Mouse (Mus musculus): Measurements from ENCODE around the gene Phf24.

The Phf24 gene

DNA sequence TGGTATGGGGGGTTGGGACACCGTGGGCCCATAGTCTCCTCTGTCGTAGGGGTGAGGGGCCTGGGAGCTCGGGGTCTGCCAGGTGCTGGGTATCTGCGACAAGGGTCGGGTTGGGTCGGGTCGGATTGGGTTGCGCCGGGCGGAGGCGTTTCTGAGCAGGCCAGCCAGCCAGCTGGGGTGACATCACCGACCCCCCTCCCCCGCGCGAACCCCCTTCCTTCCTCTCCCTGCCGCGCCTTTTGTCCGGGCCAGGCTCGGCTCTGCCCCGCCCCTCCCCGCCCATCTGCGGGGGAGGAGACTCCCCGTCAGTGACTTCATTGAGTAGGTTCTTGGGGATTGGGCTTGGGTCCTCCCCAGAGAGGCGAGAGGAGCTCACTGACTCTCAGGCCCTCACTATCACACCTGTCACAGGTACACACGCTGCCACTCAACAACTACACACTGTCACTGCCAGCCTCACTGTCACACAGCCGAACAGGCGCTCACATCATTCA, 33.7 kb downstream of the Phf24 start:
- Histone ChIP-seq H3K27me3 (ENCODE audit: control insufficient read depth, insufficient read depth, low read length, poor library complexity, severe bottlenecking) (no peaks in the 10 kb centered on the region), H3K36me3 (ENCODE audit: control insufficient read depth, insufficient read depth, low read length, poor library complexity, severe bottlenecking) (no peaks in the 10 kb centered on the region)
- DNase-seq (ENCODE audit: low read depth, low spot score) = peak; percentile 95

DNA sequence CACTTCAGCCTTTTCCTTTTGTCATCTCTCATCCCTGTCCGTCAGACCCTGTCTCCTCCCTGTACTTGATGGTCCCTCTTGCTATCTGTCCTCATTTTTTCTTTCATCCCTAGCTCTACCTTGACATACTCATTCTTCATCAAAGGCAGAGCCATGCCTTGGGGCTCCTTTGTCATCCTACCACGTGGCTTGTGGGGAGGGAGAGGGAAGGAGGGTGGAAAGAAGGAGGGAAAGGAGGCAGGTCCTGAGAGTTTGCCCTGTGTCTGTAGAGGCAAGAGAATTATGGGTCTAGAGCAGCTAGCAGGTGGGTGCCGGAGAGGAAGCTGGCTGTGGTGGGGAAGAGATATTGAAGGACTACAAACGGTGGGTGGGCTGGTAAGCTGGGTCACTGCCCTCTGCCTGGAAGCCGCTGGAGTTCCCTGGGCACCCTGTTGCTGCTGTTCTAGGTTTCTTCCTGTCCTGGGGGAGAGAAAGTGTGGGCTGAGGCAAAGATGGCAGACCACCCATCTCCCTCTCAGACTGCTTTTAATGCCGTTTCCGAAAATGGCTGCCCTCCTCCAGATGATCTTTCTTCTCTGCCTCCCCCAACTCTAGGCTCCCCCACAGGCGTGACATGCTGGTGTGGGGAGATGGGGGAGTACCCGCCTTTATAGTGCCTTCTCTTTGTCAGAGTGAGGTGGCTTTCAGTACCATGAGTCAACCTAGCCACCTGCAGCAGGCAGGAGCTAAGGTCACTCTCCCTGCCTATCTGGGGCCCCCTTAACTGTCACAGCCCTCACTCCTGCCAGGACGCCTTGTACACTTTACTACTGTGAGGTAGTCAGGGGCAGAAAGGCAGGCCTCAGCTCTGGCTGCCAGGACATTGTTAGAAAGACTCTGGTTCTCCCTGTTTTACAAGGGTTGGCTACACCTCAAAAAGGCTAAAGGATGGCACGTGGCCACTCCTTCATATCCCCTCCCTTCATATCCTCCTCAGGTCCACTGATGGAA, 35.0 kb downstream of the Phf24 start:
- H3K27me3 ChIP-seq (ENCODE audit: control insufficient read depth, insufficient read depth, low read length, poor library complexity, severe bottlenecking) = no peaks in the 10 kb centered on the region
- no peaks in the 10 kb centered on the region for H3K36me3 ChIP-seq (ENCODE audit: control insufficient read depth, insufficient read depth, low read length, poor library complexity, severe bottlenecking)
- DNase-seq (ENCODE audit: low read depth, low spot score) = no peak

DNA sequence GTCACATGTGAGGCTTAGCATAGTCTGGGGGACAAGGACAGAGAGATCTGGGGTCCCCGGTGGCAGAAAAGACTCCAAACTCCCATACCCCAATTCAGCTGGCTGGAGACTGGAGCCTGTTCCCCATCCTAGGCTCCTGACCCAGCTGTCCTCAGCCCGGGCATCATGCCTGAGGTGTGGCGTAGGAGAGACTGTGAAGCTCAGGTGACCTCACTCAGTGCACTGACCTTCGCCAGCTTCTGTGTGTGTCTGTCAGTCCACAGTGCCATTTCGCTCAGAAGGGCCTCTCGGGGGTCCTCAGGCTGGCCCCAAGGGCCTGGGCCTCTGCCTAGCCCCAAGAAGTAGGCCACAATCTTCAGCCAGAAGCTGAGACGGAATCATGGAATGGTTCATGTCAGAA, 36.1 kb downstream of the Phf24 start:
- Histone ChIP-seq H3K27me3 (ENCODE audit: control insufficient read depth, insufficient read depth, low read length, poor library complexity, severe bottlenecking) (no peaks in the 10 kb centered on the region), H3K36me3 (ENCODE audit: control insufficient read depth, insufficient read depth, low read length, poor library complexity, severe bottlenecking) (no peaks in the 10 kb centered on the region; the same call in 1 of the 2 replicates)
- no peak for DNase-seq (ENCODE audit: low read depth, low spot score)

DNA sequence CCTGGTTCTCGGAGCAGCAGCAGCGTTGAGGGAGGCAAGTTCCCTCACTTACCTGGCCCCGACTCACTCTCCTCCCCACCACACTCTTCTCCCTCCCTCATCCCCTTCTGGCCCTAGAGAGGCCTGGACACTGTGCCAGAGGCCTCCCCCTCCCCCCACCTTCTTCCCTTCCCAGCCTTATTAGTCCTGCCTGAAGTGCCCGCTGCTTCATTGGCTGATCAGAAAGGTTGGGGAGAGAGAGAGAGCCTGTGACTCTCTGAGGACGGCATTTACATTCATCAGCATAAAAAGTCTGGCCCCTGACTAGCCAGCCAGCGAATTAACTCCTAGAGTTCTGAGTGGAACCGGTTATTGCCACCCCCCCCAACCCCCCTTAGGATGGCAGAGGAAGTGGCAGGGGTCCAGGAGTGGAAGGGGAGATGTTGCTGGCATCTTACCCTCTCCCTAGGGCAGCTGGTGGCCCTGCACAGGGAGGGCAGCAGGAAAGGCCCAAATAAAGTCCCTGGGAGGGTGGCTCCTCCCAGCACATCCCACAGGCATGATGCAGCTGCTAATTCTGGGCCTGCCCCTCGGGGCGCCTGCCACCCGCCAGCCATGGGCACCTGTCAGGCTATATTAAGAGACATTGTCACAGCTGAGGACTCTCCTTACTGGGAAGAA, 37.1 kb downstream of the Phf24 start:
- no peak for DNase-seq (ENCODE audit: low read depth, low spot score)
- H3K36me3 ChIP-seq (ENCODE audit: control insufficient read depth, insufficient read depth, low read length, poor library complexity, severe bottlenecking) = no peaks in the 10 kb centered on the region; the same call in 1 of the 2 replicates
- no peaks in the 10 kb centered on the region for H3K27me3 ChIP-seq (ENCODE audit: control insufficient read depth, insufficient read depth, low read length, poor library complexity, severe bottlenecking)

GRCm38 (mm10) chr4:42954297-42954696, 37.8 kb downstream of the Phf24 start:
- Histone ChIP-seq H3K36me3 (ENCODE audit: control insufficient read depth, insufficient read depth, low read length, poor library complexity, severe bottlenecking) (no peaks in the 10 kb centered on the region; the same call in 1 of the 2 replicates), H3K27me3 (ENCODE audit: control insufficient read depth, insufficient read depth, low read length, poor library complexity, severe bottlenecking) (no peaks in the 10 kb centered on the region)
- peak; percentile 51 for DNase-seq (ENCODE audit: low read depth, low spot score)

- no peaks in the 10 kb centered on the region for H3K27me3 ChIP-seq (ENCODE audit: control insufficient read depth, insufficient read depth, low read length, poor library complexity, severe bottlenecking)
- no peaks in the 10 kb centered on the region; the same call in 1 of the 2 replicates for H3K36me3 ChIP-seq (ENCODE audit: control insufficient read depth, insufficient read depth, low read length, poor library complexity, severe bottlenecking)
- DNase-seq (ENCODE audit: low read depth, low spot score) = no peak
These were observed 38.7 kb downstream of the Phf24 start for GRCm38 (mm10) chr4:42955200-42955599.

GRCm38 (mm10) chr4:42956581-42956980, 40.1 kb downstream of the Phf24 start:
- Histone ChIP-seq H3K27me3 (ENCODE audit: control insufficient read depth, insufficient read depth, low read length, poor library complexity, severe bottlenecking) (no peaks in the 10 kb centered on the region), H3K36me3 (ENCODE audit: control insufficient read depth, insufficient read depth, low read length, poor library complexity, severe bottlenecking) (no peaks in the 10 kb centered on the region; the same call in 1 of the 2 replicates)
- no peak for DNase-seq (ENCODE audit: low read depth, low spot score)

GRCm38 (mm10) chr4:42957306-42957705, 40.8 kb downstream of the Phf24 start:
- Histone ChIP-seq H3K27me3 (ENCODE audit: control insufficient read depth, insufficient read depth, low read length, poor library complexity, severe bottlenecking) (no peaks in the 10 kb centered on the region), H3K36me3 (ENCODE audit: control insufficient read depth, insufficient read depth, low read length, poor library complexity, severe bottlenecking) (no peaks in the 10 kb centered on the region; the same call in 1 of the 2 replicates)
- DNase-seq (ENCODE audit: low read depth, low spot score) = no peak

- no peaks in the 10 kb centered on the region; the same call in 1 of the 2 replicates for H3K36me3 ChIP-seq (ENCODE audit: control insufficient read depth, insufficient read depth, low read length, poor library complexity, severe bottlenecking)
- H3K27me3 ChIP-seq (ENCODE audit: control insufficient read depth, insufficient read depth, low read length, poor library complexity, severe bottlenecking) = no peaks in the 10 kb centered on the region
- DNase-seq (ENCODE audit: low read depth, low spot score) = no peak
These were observed 41.5 kb downstream of the Phf24 start for GRCm38 (mm10) chr4:42957979-42958378.

DNA sequence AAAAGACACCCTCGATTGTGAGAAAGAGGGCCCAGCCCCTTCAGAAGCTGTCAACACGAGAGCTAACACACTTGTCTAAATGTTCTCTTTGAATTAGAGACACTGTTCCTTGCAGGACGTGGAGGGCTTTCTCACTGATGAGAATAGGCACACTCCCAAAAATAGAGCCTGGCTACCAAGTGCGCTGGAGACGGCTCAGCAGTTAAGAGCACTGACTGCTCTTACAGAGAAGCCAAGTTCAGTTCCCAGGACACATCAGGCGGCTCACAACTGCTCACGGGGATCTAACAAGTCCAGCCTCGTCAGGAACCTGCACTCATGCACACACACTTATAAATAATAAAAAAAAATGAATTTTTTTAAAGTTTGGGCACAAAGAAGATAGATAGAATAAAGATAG, 42.5 kb downstream of the Phf24 start:
- DNase-seq (ENCODE audit: low read depth, low spot score) = no peak
- H3K27me3 ChIP-seq (ENCODE audit: control insufficient read depth, insufficient read depth, low read length, poor library complexity, severe bottlenecking) = no peaks in the 10 kb centered on the region
- H3K36me3 ChIP-seq (ENCODE audit: control insufficient read depth, insufficient read depth, low read length, poor library complexity, severe bottlenecking) = no peaks in the 10 kb centered on the region; the same call in 1 of the 2 replicates

- H3K27me3 ChIP-seq (ENCODE audit: control insufficient read depth, insufficient read depth, low read length, poor library complexity, severe bottlenecking) = no peaks in the 10 kb centered on the region
- no peaks in the 10 kb centered on the region; the same call in 1 of the 2 replicates for H3K36me3 ChIP-seq (ENCODE audit: control insufficient read depth, insufficient read depth, low read length, poor library complexity, severe bottlenecking)
- DNase-seq (ENCODE audit: low read depth, low spot score) = no peak
These were observed 42.9 kb downstream of the Phf24 start for GRCm38 (mm10) chr4:42959382-42959781.

GRCm38 (mm10) chr4:42961592-42961991, 45.1 kb downstream of the Phf24 start:
- peak; percentile 80 for DNase-seq (ENCODE audit: low read depth, low spot score)
- H3K27me3 ChIP-seq (ENCODE audit: control insufficient read depth, insufficient read depth, low read length, poor library complexity, severe bottlenecking) = no peaks in the 10 kb centered on the region

DNA sequence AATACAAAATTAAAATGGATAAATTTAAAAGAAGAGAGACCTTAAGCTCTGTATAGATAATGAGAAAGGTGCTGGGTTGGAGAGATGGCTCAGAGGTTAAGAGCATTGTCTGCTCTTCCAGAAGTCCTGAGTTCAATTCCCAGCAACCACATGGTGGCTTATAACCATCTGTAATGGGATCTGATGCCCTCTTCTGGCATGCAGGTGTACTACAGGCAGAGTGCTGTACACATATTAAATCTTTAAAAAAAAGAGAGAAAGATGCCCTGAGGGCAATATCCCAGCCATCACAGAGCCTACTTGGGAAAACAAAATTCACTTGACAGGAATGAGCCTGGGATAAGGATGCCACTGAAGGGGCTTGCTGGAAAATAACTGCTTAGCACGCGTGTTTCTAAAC, 47.0 kb downstream of the Phf24 start:
- Histone ChIP-seq H3K36me3 (ENCODE audit: control insufficient read depth, insufficient read depth, low read length, poor library complexity, severe bottlenecking) (no peaks in the 10 kb centered on the region), H3K27me3 (ENCODE audit: control insufficient read depth, insufficient read depth, low read length, poor library complexity, severe bottlenecking) (no peaks in the 10 kb centered on the region)
- DNase-seq (ENCODE audit: low read depth, low spot score) = peak; percentile 35

More at GRCm38 (mm10) chr4:42961592-42961991, 45.1 kb downstream of the Phf24 start:
- H3K36me3 ChIP-seq (ENCODE audit: control insufficient read depth, insufficient read depth, low read length, poor library complexity, severe bottlenecking) = no peaks in the 10 kb centered on the region; the same call in 1 of the 2 replicates

- Histone ChIP-seq H3K27me3 (ENCODE audit: control insufficient read depth, insufficient read depth, low read length, poor library complexity, severe bottlenecking) (no peaks in the 10 kb centered on the region), H3K36me3 (ENCODE audit: control insufficient read depth, insufficient read depth, low read length, poor library complexity, severe bottlenecking) (no peaks in the 10 kb centered on the region)
- peak; percentile 89 for DNase-seq (ENCODE audit: low read depth, low spot score)
These were observed 48.7 kb downstream of the Phf24 start for GRCm38 (mm10) chr4:42965039-42965719.
